Mouse (Mus musculus): Measurements from ENCODE around the gene Dip2c.

DNA sequence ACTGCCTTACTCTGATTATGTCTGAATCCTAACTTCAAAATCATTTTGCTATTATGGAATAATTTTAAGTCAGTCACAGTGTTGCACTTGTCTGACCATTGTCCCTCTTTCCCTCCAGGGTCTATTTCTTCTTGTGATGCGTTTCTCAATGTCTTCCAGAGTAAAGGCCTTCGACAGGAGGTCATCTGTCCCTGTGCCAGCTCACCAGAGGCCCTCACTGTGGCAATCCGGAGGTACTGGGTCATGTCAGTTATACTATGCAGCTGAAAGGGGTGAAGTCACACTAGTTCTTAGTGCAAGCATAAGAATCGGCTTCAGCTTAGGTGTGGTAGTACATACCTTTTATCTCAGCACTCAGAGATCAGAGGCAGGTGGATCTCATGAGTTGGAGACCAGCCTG lies 300.4 kb downstream of the Dip2c start:
- TF ChIP-seq CTCF (IDR thresholded peaks at IDR 0.05): no peak
- TF ChIP-seq EP300 (IDR thresholded peaks at IDR 0.05): no peak
